9 mouse cellular contexts compared by ENCODE assay signal in the genomic region with DNA sequence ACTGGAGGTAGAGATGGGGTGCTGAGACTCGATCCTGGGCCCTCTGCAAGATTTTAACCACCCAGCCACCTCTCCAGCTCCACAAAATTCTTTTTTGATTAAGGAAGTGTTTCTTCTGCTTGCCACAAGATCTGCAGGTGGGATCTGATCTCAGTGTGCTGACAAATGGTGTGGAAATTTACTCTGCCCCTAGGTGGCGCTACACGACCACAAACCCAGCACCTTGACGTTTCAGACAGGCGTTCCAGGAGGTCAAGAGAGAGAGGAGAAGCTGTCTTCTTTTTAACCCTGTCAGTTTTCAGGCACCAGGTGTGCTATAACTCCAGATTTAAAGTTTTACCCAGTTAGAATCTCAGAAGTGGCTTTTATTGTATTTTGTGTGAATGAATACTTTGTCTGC. TPM values are rescaled to one million over a fixed set of nuclear protein-coding genes. Genes with fewer than 3 reads are reported as not detected.
DNase-seq lines count a peak whose midpoint lies in the region; ATAC-seq lines count a peak whose summit lies in the region.
"Had no signal": no experiment of that assay in that cellular context is flagged by ENCODE, and none has a peak within 500 bp of the region (broad histone marks: within the 10 kb centered on the region; RNA-seq: fewer than 3 reads in every experiment).

No protein-coding gene starts in this region.

- peak; percentile 70 for DNase-seq in kidney, adult 11 months
- peak; percentile 80 to 95 for DNase-seq in adrenal gland, adult (ENCODE audit: inconsistent age in 2 of 2, low spot score in 1 of 2)
- peak; percentile 89 for DNase-seq in embryo, embryonic 10 days (ENCODE audit: low spot score)
- peak; percentile 88 for DNase-seq in heart, postnatal 4 days
- peak; percentile 80 for DNase-seq in left cerebral cortex, postnatal 4 days
- DNase-seq in ovary, postnatal 14 days (ENCODE audit: low spot score) = peak; percentile 76
- peak; percentile 76 to 89 for DNase-seq in thymus, postnatal 10 days (ENCODE audit: low spot score in 2 of 2)

- H3K27me3 ChIP-seq in kidney, embryonic 16.5 days (ENCODE audit: insufficient read depth, low read length) = no peaks in the 10 kb centered on the region

- peaks cover 4% of the 10 kb centered on the region for H3K4me1 ChIP-seq in kidney, embryonic 16.5 days (ENCODE audit: insufficient read depth, low read length)

- no peak for ATAC-seq in kidney, embryonic 16.5 days (ENCODE audit: low FRiP score, low TSS enrichment)

- intact Hi-C loops in left cerebral cortex, postnatal 4 days (cut with DNase I) = loop anchor here (10.0 kb wide), 1 partner anchor 252 kb away; no protein-coding TSS in a partner anchor

- no peak overlapping the region for H3K4me3 ChIP-seq in kidney, embryonic 16.5 days (ENCODE audit: low read length)

- H3K9me3 ChIP-seq in kidney, embryonic 16.5 days (ENCODE audit: low read length) = peaks cover 4% of the 10 kb centered on the region

- H3K9ac ChIP-seq in kidney, embryonic 16.5 days (replicated peaks; ENCODE audit: low read length) = no peak overlapping the region

- 2% methylated on average over 5 of the region's 5 CpGs for WGBS in kidney, embryonic 16.5 days

- no peaks in the 10 kb centered on the region for H3K36me3 ChIP-seq in kidney, embryonic 16.5 days (ENCODE audit: insufficient read depth, low read length)

- H3K27ac ChIP-seq in kidney, embryonic 16.5 days (ENCODE audit: low read length) = no peak overlapping the region

- H3K4me2 ChIP-seq in kidney, embryonic 16.5 days (replicated peaks; ENCODE audit: low read depth, low read length) = no peak overlapping the region

RNA-seq across cellular contexts. Expression of a gene that starts 4.9 kb away (rescaled TPM):
- polyA plus RNA-seq in kidney, embryonic 16.5 days (2015; fragmentation: Nextera tagmentation; extraction: Ambion mirVana) = 75.1 and 76.4 TPM in 2 replicates
- 10 to 100 TPM; 54.3 to 58.4 TPM for total RNA-seq in heart, postnatal 4 days (2021)
- total RNA-seq in left cerebral cortex, postnatal 4 days (2021) = 100 to 1,000 TPM; 349 to 380 TPM

RNA-seq across cellular contexts. Expression of a gene that starts 14.4 kb away (rescaled TPM):
- polyA plus RNA-seq in kidney, embryonic 16.5 days (2015; fragmentation: Nextera tagmentation; extraction: Ambion mirVana) = 0.14 and 0.57 TPM in 2 replicates
- total RNA-seq in heart, postnatal 4 days (2021) = not detected
- not detected for total RNA-seq in left cerebral cortex, postnatal 4 days (2021)
- polyA plus RNA-seq: neural tube, embryonic 14.5 days had no signal

RNA-seq across cellular contexts. Expression of a gene that starts 20.9 kb away (rescaled TPM):
- polyA plus RNA-seq in kidney, embryonic 16.5 days (2015; fragmentation: Nextera tagmentation; extraction: Ambion mirVana) = 22.2 and 30.6 TPM in 2 replicates
- total RNA-seq in heart, postnatal 4 days (2021) = 1 to 10 TPM; 1.5 to 1.8 TPM
- total RNA-seq in left cerebral cortex, postnatal 4 days (2021) = under 1 TPM in 1 of 2 experiments, not detected in 1; 0.46 TPM

RNA-seq across cellular contexts. Expression of a gene that starts 57.3 kb away (rescaled TPM):
- 1.9 and 3.0 TPM in 2 replicates for polyA plus RNA-seq in kidney, embryonic 16.5 days (2015; fragmentation: Nextera tagmentation; extraction: Ambion mirVana)
- 1 to 10 TPM in 1 of 2 experiments, under 1 TPM in 1; 0.88 to 2.2 TPM for total RNA-seq in heart, postnatal 4 days (2021)
- 1 to 10 TPM; 2.3 to 2.6 TPM for total RNA-seq in left cerebral cortex, postnatal 4 days (2021)

Comparison
In these comparisons a context has a peak if more than half of its experiments do, and no peak if none do; other contexts are left out.
1. RNA of a gene that starts 4.9 kb away (total RNA-seq): 349 to 380 TPM in left cerebral cortex, postnatal 4 days; 54.3 to 58.4 TPM in heart, postnatal 4 days; every median in the first group is over 4 times any median in the second.
2. Peak in every context shown above with its lines, with median percentiles within 50 percentile points of each other: DNase-seq.